Mouse (Mus musculus) midbrain, embryonic 16.5 days (tissue): ENCODE results near the gene B230104I21Rik. TPM values are rescaled to one million over a fixed set of nuclear protein-coding genes. Genes with fewer than 3 reads are reported as not detected.

Experiments
- ATAC-seq: fragments of 200-750 bp; cut with Nextera tagmentation; 2 replicates; pipeline ENCODE4 v1.8.0; 2017; ENCODE audit warnings: moderate TSS enrichment
- H3K27ac ChIP-seq: fragments of 300-500 bp; sonication (generic); 2 replicates; pipeline ENCODE4 v1.5.1; 2014; ENCODE audit warnings: mild to moderate bottlenecking, low read length, mixed read lengths
- H3K27me3 ChIP-seq: fragments of 300-500 bp; sonication (generic); 2 replicates; pipeline ENCODE4 v1.6.1; 2014; ENCODE audit warnings: low read depth, low read length, mixed read lengths; ENCODE audit not compliant: control insufficient read depth, insufficient read depth
- H3K36me3 ChIP-seq: fragments of 300-500 bp; sonication (generic); 2 replicates; pipeline ENCODE4 v1.6.1; 2014; ENCODE audit warnings: mild to moderate bottlenecking, low read length, moderate library complexity, mixed read lengths; ENCODE audit not compliant: control insufficient read depth, insufficient read depth
- H3K4me1 ChIP-seq: fragments of 300-500 bp; sonication (generic); 2 replicates; pipeline ENCODE4 v1.6.1; 2014; ENCODE audit warnings: mild to moderate bottlenecking, low read length, mixed read lengths; ENCODE audit not compliant: control insufficient read depth, insufficient read depth
- H3K4me2 ChIP-seq: fragments of 300-500 bp; sonication (generic); 2 replicates; pipeline ENCODE4 v1.6.1; 2014; ENCODE audit warnings: mild to moderate bottlenecking, low read length, mixed read lengths
- H3K4me3 ChIP-seq: fragments of 300-500 bp; sonication (generic); 2 replicates; pipeline ENCODE4 v1.5.1; 2014; ENCODE audit warnings: low read depth, mild to moderate bottlenecking, low read length, moderate library complexity, mixed read lengths
- H3K9ac ChIP-seq: fragments of 300-500 bp; sonication (generic); 2 replicates; pipeline ENCODE4 v1.6.1; 2014; ENCODE audit warnings: low read depth, low read length, mixed read lengths
- H3K9me3 ChIP-seq: fragments of 300-500 bp; sonication (generic); replicated peaks from 2 replicates; pipeline ENCODE4 v1.6.1; 2014; ENCODE audit warnings: mild to moderate bottlenecking, low read length, mixed read lengths; ENCODE audit not compliant: control insufficient read depth, poor library complexity, severe bottlenecking
- whole genome bisulfite sequencing: fragments of 180-500 bp; shearing (Covaris S2); extraction: QIAGEN DNeasy Blood & Tissue Kit; methylation state at CpG from one replicate; pipeline ENCODE4 v1.1.7; 2014; 5-methylcytosine and 5-hydroxymethylcytosine counted together
- polyA plus RNA-seq: library from polyadenylated mRNA; unstranded; fragments of >200 nt; fragmentation: Nextera tagmentation; extraction: Ambion mirVana; gene quantifications from 2 replicates; pipeline ENCODE4 v1.2.1, GENCODE M21; 2015

B230104I21Rik gene
- polyA plus RNA-seq, 1 experiment from 2014 or later, result not detected

DNA sequence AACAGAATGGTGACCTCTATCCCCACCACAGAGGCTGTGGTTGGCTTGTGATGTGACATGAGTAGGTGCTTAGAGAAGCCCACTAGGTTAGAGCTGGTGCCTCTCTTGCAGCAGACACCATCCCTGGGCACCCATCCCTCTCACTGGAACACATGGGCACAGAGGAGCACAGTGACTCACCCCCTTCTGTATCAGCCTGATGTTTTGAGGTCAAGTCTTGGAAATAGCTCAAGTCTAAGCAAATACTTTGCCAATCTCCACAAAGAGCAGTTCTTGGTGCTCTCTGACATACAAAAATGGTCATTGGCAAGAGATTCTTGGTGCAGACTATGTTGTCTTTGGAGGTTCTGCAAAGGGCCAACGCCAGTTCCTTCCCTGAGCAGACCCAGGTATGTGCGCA lies 42.9 kb downstream of the B230104I21Rik start:
- 100% methylated on average over 2 of the region's 2 CpGs for WGBS
- ATAC-seq, result no peak
- Histone ChIP-seq H3K4me3 (no peak overlapping the region), H3K27ac (no peak overlapping the region), H3K4me2 (no peak overlapping the region), H3K27me3 (no peaks in the 10 kb centered on the region), H3K9me3 (no peaks in the 10 kb centered on the region), H3K36me3 (no peaks in the 10 kb centered on the region), H3K9ac (no peak overlapping the region), H3K4me1 (no peaks in the 10 kb centered on the region)

DNA sequence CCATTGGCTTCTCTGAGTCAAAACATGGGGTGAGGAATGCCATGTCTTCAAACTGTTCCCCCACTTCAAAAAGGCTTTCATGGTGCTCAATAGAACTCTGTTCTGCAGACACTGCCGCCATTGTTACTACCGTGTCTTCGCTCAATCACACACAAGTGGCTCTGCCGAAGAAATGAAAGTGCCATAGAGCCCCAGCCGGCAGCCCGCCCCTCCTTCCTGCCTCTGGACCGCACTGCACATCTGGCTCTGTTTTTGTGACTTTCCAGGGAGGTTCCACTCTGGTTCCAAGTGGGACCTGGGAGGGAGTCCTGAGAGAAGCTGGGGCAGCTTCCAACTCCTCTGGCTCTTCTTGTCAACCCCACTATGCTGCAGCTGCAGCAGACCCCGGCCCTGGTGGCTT lies 49.3 kb downstream of the B230104I21Rik start:
- no peaks in the 10 kb centered on the region for H3K9me3 ChIP-seq
- ATAC-seq, result no peak
- 65% methylated on average over 8 of the region's 8 CpGs for WGBS

DNA sequence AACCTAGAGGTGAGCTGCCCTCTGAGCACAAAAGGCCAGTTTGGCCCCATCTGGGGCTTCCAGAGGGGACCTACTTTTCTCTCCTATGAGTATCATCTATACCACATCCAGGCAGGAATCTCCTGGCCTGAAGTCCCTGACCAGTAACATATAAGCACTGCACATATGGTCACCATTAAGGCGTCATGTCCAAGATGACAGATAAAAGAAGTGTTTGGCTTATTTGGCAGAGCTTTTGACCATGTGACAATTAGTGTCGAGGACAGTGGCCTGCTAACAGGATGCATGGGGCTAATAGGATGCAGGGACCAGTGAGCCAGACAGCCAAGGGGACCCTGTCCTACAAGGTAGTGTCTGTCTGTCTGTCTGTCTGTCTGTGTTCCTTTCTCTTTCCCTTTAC lies 50.0 kb downstream of the B230104I21Rik start:
- Histone ChIP-seq H3K9ac (no peak overlapping the region), H3K27me3 (no peaks in the 10 kb centered on the region), H3K36me3 (no peaks in the 10 kb centered on the region), H3K27ac (no peak overlapping the region), H3K4me3 (no peak overlapping the region), H3K4me2 (no peak overlapping the region), H3K4me1 (peaks cover 7% of the 10 kb centered on the region), H3K9me3 (no peaks in the 10 kb centered on the region)
- WGBS, result 84% methylated on average over 2 of the region's 2 CpGs
- no peak for ATAC-seq

More for the DNA sequence above, 49.3 kb downstream of the B230104I21Rik start:
- Histone ChIP-seq H3K36me3 (no peaks in the 10 kb centered on the region), H3K27ac (no peak overlapping the region), H3K27me3 (no peaks in the 10 kb centered on the region), H3K4me2 (no peak overlapping the region), H3K9ac (no peak overlapping the region), H3K4me1 (peaks cover 2% of the 10 kb centered on the region), H3K4me3 (no peak overlapping the region)

DNA sequence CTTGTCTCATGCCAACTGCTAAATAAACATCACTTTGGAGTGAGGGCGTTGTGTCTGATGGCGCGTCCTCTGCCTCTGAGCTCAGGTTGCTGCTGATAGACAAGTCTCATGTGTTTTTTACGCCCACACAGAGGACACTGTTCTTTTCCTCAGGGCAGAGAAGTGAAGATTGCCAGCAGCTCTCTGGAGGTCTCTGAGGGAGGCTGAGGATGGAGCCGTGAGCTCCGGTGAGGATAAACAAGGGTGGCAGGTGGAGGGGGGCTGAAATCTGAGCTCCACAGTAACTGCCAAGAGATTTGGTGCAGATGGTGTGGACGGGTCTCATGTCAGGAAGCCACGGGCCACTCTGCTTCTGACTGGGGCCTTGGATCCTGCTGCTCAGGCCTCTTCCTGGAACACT lies 50.9 kb downstream of the B230104I21Rik start:
- ATAC-seq, result no peak
- H3K27me3 ChIP-seq, result no peaks in the 10 kb centered on the region
- no peaks in the 10 kb centered on the region for H3K36me3 ChIP-seq
- no peak overlapping the region for H3K4me2 ChIP-seq
- H3K4me1 ChIP-seq, result peaks cover 7% of the 10 kb centered on the region
- 39% methylated on average over 8 of the region's 8 CpGs for WGBS
- no peak overlapping the region for H3K4me3 ChIP-seq
- no peak overlapping the region for H3K9ac ChIP-seq
- no peaks in the 10 kb centered on the region for H3K9me3 ChIP-seq
- no peak overlapping the region for H3K27ac ChIP-seq

DNA sequence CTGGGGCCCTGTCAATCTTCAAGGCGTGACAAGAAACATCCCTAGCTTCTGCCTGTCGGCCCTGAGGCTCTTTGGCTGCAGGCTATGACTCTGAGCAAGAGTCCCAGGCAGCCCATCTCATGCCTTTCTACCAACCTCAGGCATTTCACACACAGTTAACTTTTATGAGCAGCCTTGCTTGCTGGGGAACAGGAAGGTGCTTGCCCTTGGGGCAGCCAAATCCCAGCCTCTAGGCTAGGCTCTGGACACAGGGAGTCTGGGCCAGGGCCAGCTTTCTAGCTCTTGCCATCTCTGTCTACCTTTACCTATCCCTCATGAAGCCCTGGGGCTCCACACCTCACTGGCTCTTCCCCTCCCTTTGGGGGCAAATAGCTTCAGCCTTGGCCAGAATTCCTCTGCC lies 53.7 kb downstream of the B230104I21Rik start:
- Histone ChIP-seq H3K9ac (no peak overlapping the region), H3K27ac (no peak overlapping the region), H3K4me1 (peaks cover 15% of the 10 kb centered on the region), H3K4me3 (no peak overlapping the region), H3K4me2 (no peak overlapping the region), H3K27me3 (no peaks in the 10 kb centered on the region), H3K36me3 (no peaks in the 10 kb centered on the region), H3K9me3 (no peaks in the 10 kb centered on the region)
- 85% methylated on average over 2 of the region's 2 CpGs for WGBS
- ATAC-seq, result no peak

DNA sequence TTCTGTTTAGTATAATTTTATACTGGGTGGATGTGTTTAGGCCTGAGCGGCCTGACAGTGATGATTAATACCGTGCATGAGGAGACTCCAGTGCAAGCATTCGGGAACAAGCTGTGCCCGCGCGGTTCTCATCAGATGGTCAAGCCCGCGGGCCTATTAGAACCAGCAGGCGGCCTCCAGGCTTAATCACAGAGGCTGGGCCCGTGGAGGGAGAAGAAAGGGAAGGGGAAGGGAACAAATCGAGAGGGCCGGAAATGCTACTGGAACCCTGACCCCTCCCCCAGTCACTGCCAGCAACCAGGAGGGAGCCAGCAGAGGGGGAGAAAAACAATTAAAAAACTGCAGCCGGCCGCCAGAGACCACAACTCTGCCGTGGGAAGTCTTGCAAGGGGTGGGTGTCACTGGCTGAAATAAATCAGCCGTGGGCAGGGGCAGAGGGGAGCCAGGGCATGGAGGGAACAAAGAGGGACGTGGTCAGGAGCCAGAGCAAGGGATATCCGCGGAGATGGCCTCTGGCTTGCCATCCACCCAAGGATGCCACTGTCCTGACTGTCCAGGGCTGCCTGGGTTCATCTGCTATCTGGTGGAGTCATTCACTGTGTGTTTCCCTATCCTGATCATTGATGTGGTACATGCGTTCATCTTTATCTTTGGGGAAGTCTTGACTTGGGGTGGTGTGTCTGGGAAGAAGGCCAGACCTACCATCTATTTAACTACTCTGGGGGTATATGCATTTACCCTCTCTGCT lies 54.6 kb downstream of the B230104I21Rik start:
- Histone ChIP-seq H3K9ac (peak overlapping the region; percentile 32; the same call in 1 of the 2 replicates), H3K4me3 (no peak overlapping the region), H3K4me1 (peaks cover 15% of the 10 kb centered on the region), H3K36me3 (no peaks in the 10 kb centered on the region), H3K27ac (peak overlapping the region; percentile 36), H3K27me3 (no peaks in the 10 kb centered on the region), H3K4me2 (no peak overlapping the region), H3K9me3 (no peaks in the 10 kb centered on the region)
- 9% methylated on average over 20 of the region's 20 CpGs for WGBS
- ATAC-seq, result no peak

DNA sequence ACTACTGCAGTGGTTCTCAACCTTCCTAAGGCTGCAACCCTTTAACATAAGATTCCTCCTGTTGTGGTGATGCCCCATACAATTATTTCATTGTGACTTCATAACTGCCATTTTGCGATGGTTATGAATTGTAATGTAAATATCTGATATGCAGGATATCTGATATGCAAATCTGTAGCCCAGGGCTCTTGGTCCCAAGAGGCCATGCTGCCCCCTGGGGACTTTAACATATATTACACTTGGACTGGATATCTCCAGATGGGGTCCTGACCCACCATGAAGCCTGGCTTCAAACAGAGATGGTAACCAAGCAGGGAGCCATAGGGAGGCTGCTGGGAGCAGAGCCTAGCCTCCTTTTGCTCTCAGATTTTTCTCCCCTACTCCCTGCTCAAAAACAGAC lies 56.7 kb downstream of the B230104I21Rik start:
- no peak overlapping the region for H3K4me2 ChIP-seq
- H3K9me3 ChIP-seq, result no peaks in the 10 kb centered on the region
- H3K36me3 ChIP-seq, result no peaks in the 10 kb centered on the region
- H3K27me3 ChIP-seq, result no peaks in the 10 kb centered on the region
- 73% methylated on average over 1 of the region's 1 CpGs for WGBS
- H3K9ac ChIP-seq, result no peak overlapping the region
- ATAC-seq, result no peak
- H3K4me3 ChIP-seq, result no peak overlapping the region
- peaks cover 15% of the 10 kb centered on the region for H3K4me1 ChIP-seq
- H3K27ac ChIP-seq, result no peak overlapping the region

DNA sequence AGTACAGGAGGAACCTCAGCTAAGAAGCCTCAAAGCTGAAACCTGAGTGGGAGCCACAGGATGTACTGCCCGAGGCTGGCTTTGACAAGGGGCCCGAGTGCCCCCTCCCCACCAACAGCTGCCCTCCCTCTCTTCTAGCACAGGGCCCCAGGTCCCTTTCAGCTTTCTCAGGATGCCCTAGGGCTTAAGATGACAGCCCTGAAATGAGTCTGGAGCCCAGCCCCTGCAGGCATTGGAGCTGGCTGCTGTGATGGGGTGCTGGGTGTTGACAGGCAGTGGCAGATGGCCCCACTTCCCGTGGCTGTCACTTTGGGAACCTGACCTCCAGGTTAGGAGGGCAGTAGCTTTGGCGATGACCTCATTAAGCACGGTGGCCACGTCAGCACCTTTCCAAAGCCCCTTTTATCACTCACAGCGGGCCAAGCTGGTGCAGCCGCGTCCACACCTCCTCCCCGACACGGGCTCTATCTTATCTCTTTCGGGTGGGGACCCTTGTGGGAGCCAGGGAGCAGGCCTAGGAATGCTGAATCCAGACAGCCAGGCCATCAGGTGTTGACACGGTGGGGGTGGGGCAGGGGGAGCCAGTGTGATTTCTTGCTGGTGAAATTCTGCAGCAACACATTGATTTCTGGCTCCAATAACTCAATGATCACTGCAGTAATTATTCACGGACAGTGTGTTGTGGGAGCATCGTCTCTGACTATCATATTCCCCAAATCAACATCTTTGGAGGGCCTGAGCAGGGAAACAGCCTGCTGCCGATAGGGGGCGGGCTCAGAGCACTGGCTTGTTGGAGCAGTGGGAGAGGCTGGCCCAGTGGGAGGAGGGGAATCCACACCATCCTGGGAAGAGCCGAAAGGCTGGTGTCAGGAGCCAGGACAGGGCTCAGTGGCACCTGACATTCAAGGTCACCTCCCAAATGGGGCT lies 57.5 kb downstream of the B230104I21Rik start:
- Histone ChIP-seq H3K4me1 (peaks cover 15% of the 10 kb centered on the region), H3K27me3 (no peaks in the 10 kb centered on the region), H3K9ac (no peak overlapping the region), H3K4me3 (no peak overlapping the region), H3K4me2 (no peak overlapping the region), H3K36me3 (no peaks in the 10 kb centered on the region), H3K9me3 (no peaks in the 10 kb centered on the region), H3K27ac (no peak overlapping the region)
- WGBS, result 29% methylated on average over 18 of the region's 18 CpGs
- no peak for ATAC-seq
